8 mouse cellular contexts compared by ENCODE assay signal in the genomic region with DNA sequence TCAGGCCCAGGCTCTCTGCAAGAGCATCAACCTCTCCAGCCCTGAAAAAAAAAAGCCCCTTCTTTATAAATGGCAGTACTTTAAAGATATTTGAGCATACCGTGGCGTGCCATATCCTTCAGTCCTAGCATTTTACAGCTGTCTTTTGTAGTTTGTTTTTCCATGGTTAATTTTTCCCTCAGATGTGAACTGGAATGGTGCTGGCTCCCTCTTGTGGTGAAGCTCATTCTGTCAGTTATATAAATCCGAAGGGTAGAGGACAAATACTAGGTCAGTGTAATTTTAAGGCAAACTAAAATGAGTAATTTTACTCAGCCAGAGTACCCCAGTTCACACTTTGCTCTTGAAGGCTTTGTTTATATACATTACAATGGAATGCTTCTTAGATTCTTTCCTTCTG. TPM values are rescaled to one million over a fixed set of nuclear protein-coding genes. Genes with fewer than 3 reads are reported as not detected.
A peak's percentile ranks its signal among the peaks of the same experiment; 100 is the strongest.
DNase-seq lines count a peak whose midpoint lies in the region; ATAC-seq and TF ChIP-seq lines count a peak whose summit lies in the region.
"Had no signal": no experiment of that assay in that cellular context is flagged by ENCODE, and none has a peak within 500 bp of the region (broad histone marks: within the 10 kb centered on the region; RNA-seq: fewer than 3 reads in every experiment).

No protein-coding gene starts in this region.

- H3K4me1 ChIP-seq in MEL (ENCODE audit: control insufficient read depth in 1 of 2, insufficient read depth in 2 of 2, low read length in 2 of 2) = no peaks in the 10 kb centered on the region

- TF ChIP-seq RAD21 in MEL (IDR thresholded peaks at IDR 0.05; ENCODE audit: low read depth, low read length) = peak; percentile 97

- no peaks in the 10 kb centered on the region for H3K36me3 ChIP-seq in MEL (ENCODE audit: control insufficient read depth in 1 of 2, insufficient read depth in 2 of 2, low read length in 2 of 2)

- no peak for TF ChIP-seq EP300 in MEL (IDR thresholded peaks at IDR 0.05; ENCODE audit: low read depth in 1 of 2, low read length in 2 of 2)

- no peak overlapping the region for H3K4me3 ChIP-seq in MEL (ENCODE audit: control insufficient read depth in 1 of 2, insufficient read depth in 1 of 2, low read depth in 2 of 2, low read length in 2 of 2)
- H3K4me3 ChIP-seq: erythroblast, embryonic 14.5 days had no signal

- ATAC-seq in erythroid progenitor cell, adult 5-6 weeks (replicated peaks; ENCODE audit: low FRiP score, poor library complexity, severe bottlenecking) = 0 out of 2 replicates have a peak, but pooled peaks have one; percentile 48

- DNase-seq in left cerebral cortex, adult 11 months (ENCODE audit: low spot score) = peak; percentile 55
- DNase-seq in left cerebral cortex, adult 8-10 months (ENCODE audit: low spot score in 2 of 2) = no peak
- peak; percentile 73 for DNase-seq in MEL (ENCODE audit: low read depth, low spot score)
- DNase-seq in adrenal gland, postnatal 25 days = peak; percentile 35
- DNase-seq in layer of hippocampus, adult 9-11 months = peak; percentile 52
- DNase-seq in retina, embryonic 14.5 days (ENCODE audit: low spot score) = peak; percentile 75

- no peak overlapping the region for H3K9ac ChIP-seq in MEL (ENCODE audit: control insufficient read depth, low read depth, low read length, poor library complexity, severe bottlenecking)

- no peak for TF ChIP-seq POLR2A in MEL (IDR thresholded peaks at IDR 0.05; ENCODE audit: control insufficient read depth in 1 of 2, insufficient read depth in 1 of 2, low read depth in 1 of 2, low read length in 2 of 2, poor library complexity in 1 of 2)

- peak; percentile 29 to 89 (median 62); a peak in 5 of 6 replicates for TF ChIP-seq CTCF in MEL (IDR thresholded peaks at IDR 0.05 in 2 of 3, conservative IDR thresholded peaks at IDR 0.05 in 1 of 3; ENCODE audit: control insufficient read depth in 1 of 3, insufficient read depth in 1 of 3, low read depth in 2 of 3, low read length in 3 of 3, poor library complexity in 1 of 3, severe bottlenecking in 1 of 3)

- no peaks in the 10 kb centered on the region for H3K79me2 ChIP-seq in MEL (ENCODE audit: control insufficient read depth, insufficient read depth, low read length, poor library complexity)

- H3K9me3 ChIP-seq in MEL (replicated peaks; ENCODE audit: insufficient read depth, low read length) = no peaks in the 10 kb centered on the region

- no peaks in the 10 kb centered on the region for H3K27me3 ChIP-seq in MEL (ENCODE audit: control insufficient read depth in 1 of 2, insufficient read depth in 2 of 2, low read length in 2 of 2)

- H3K27ac ChIP-seq in MEL (ENCODE audit: control insufficient read depth, low read depth, low read length) = no peak overlapping the region

TF ChIP-seq in MEL, 35 proteins besides CTCF, POLR2A, EP300 and RAD21:
- TF ChIP-seq ELF1 (IDR thresholded peaks at IDR 0.05; ENCODE audit: low read depth, low read length) (no peak), NRF1 (IDR thresholded peaks at IDR 0.05; ENCODE audit: insufficient read depth, low read depth, low read length, poor library complexity, severe bottlenecking) (no peak), JUND (IDR thresholded peaks at IDR 0.05; ENCODE audit: low read depth, low read length) (no peak), HCFC1 (IDR thresholded peaks at IDR 0.05; ENCODE audit: low read depth, low read length) (no peak), TAL1 (IDR thresholded peaks at IDR 0.05; ENCODE audit: low read length) (no peak), TBP (IDR thresholded peaks at IDR 0.05; ENCODE audit: low read depth, low read length) (no peak), KAT2A (conservative IDR thresholded peaks at IDR 0.05; ENCODE audit: low read depth, low read length) (no peak), SIN3A (IDR thresholded peaks at IDR 0.05; ENCODE audit: low read length) (0 out of 2 replicates have a peak, but pooled peaks have one; percentile 35), GABPA (IDR thresholded peaks at IDR 0.05; ENCODE audit: low read depth, low read length) (no peak), CHD2 (IDR thresholded peaks at IDR 0.05; ENCODE audit: low read length) (no peak), MAZ (IDR thresholded peaks at IDR 0.05; ENCODE audit: low read depth, low read length) (no peak), ZMIZ1 (IDR thresholded peaks at IDR 0.05; ENCODE audit: low read depth, low read length) (no peak), MYB (IDR thresholded peaks at IDR 0.05; ENCODE audit: low read depth, low read length) (no peak), ZC3H11A (IDR thresholded peaks at IDR 0.05; ENCODE audit: low read depth, low read length) (peak; percentile 89), SMC3 (IDR thresholded peaks at IDR 0.05; ENCODE audit: low read depth, low read length) (peak; percentile 88), E2F4 (IDR thresholded peaks at IDR 0.05; ENCODE audit: borderline replicate concordance, low read depth, low read length) (no peak)
TF ChIP-seq in MEL: peak in this region for 3.

RNA-seq across cellular contexts. Expression of gene Anapc4, which starts 12.1 kb away (rescaled TPM):
- 10 to 100 TPM; 57.3 to 74.1 (median 67.4) TPM for total RNA-seq in left cerebral cortex, adult 8-10 months (2022)
- total RNA-seq in MEL (2012; rRNA removed) = 56.6 and 57.2 TPM in 2 replicates
- 100 to 1,000 TPM in 1 of 2 experiments, 10 to 100 TPM in 1; 56.4 to 159 TPM for polyA plus RNA-seq in MEL (2012; ENCODE audit: insufficient read depth in 1 of 2, insufficient read length in 2 of 2, low read depth in 1 of 2, low replicate concordance in 2 of 2, missing spikeins in 1 of 2)
- 69.7 and 77.1 TPM in 2 replicates for total RNA-seq in adrenal gland, postnatal 25 days (2021)
- 15.5 and 16.2 TPM in 2 replicates for total RNA-seq in erythroid progenitor cell, adult 5-6 weeks (2015; ENCODE audit: low replicate concordance)
- 22.3 and 55.4 TPM in 2 replicates for total RNA-seq in erythroid progenitor cell, adult 5-6 weeks (2017; ENCODE audit: low replicate concordance)

RNA-seq across cellular contexts. Expression of gene Zcchc4, which starts 46.5 kb away (rescaled TPM):
- 10 to 100 TPM in 3 of 4 experiments, 1 to 10 TPM in 1; 9.9 to 12.4 (median 10.6) TPM for total RNA-seq in left cerebral cortex, adult 8-10 months (2022)
- total RNA-seq in MEL (2012; rRNA removed) = 0.65 and 1.0 TPM in 2 replicates
- under 1 TPM in 1 of 2 experiments, not detected in 1; 0.67 TPM for polyA plus RNA-seq in MEL (2012; ENCODE audit: insufficient read depth in 1 of 2, insufficient read length in 2 of 2, low read depth in 1 of 2, low replicate concordance in 2 of 2, missing spikeins in 1 of 2)
- total RNA-seq in adrenal gland, postnatal 25 days (2021) = 14.3 and 15.2 TPM in 2 replicates
- 14.1 and 16.8 TPM in 2 replicates for total RNA-seq in erythroid progenitor cell, adult 5-6 weeks (2015; ENCODE audit: low replicate concordance)
- total RNA-seq in erythroid progenitor cell, adult 5-6 weeks (2017; ENCODE audit: low replicate concordance) = 14.8 and 16.0 TPM in 2 replicates

Comparison
In these comparisons a context has a peak if more than half of its experiments do, and no peak if none do; other contexts are left out.
1. DNase-seq: peak in left cerebral cortex, adult 11 months (single experiment), MEL (single experiment), adrenal gland, postnatal 25 days (single experiment), layer of hippocampus, adult 9-11 months (single experiment) and retina, embryonic 14.5 days (single experiment); none in left cerebral cortex, adult 8-10 months (0 of 2).